Mouse (Mus musculus) hindbrain, embryonic 15.5 days (tissue): ENCODE measurements around the gene Ap1m1. TPM values are rescaled to one million over a fixed set of nuclear protein-coding genes. Genes with fewer than 3 reads are reported as not detected.
A peak's percentile ranks its signal among the peaks of the same experiment; 100 is the strongest.

Source experiments
- ATAC-seq: fragments of 200-750 bp; cut with Nextera tagmentation; 2 replicates; pipeline ENCODE4 v1.8.0; 2017; ENCODE audit warnings: low read depth, moderate number of reproducible peaks, moderate TSS enrichment; ENCODE audit not compliant: low FRiP score
- H3K27ac ChIP-seq: fragments of 300-500 bp; sonication (generic); replicated peaks from 2 replicates; pipeline ENCODE4 v1.5.1; 2015; ENCODE audit warnings: mild to moderate bottlenecking, inconsistent platforms
- H3K27me3 ChIP-seq: fragments of 300-500 bp; sonication (generic); 2 replicates; pipeline ENCODE4 v1.6.1; 2015; ENCODE audit warnings: control low read depth, inconsistent platforms
- H3K36me3 ChIP-seq: fragments of 300-500 bp; sonication (generic); 2 replicates; pipeline ENCODE4 v1.6.1; 2015; ENCODE audit warnings: control low read depth, inconsistent platforms
- H3K4me1 ChIP-seq: fragments of 300-500 bp; sonication (generic); replicated peaks from 2 replicates; pipeline ENCODE4 v1.6.1; 2015; ENCODE audit warnings: control low read depth, inconsistent platforms
- H3K4me2 ChIP-seq: fragments of 300-500 bp; sonication (generic); 2 replicates; pipeline ENCODE4 v1.6.1; 2015; ENCODE audit warnings: moderate library complexity, mild to moderate bottlenecking, inconsistent platforms
- H3K4me3 ChIP-seq: fragments of 300-500 bp; sonication (generic); 2 replicates; pipeline ENCODE4 v1.5.1; 2015; ENCODE audit warnings: mild to moderate bottlenecking, inconsistent platforms
- H3K9ac ChIP-seq: fragments of 300-500 bp; sonication (generic); 2 replicates; pipeline ENCODE4 v1.6.1; 2015; ENCODE audit warnings: inconsistent platforms
- H3K9me3 ChIP-seq: fragments of 300-500 bp; sonication (generic); 2 replicates; pipeline ENCODE4 v1.6.1; 2016; ENCODE audit warnings: control low read depth, inconsistent platforms
- WGBS: fragments of 180-500 bp; shearing (Covaris S2); methylation state at CpG from one replicate; pipeline ENCODE4 v1.1.7; 2015; 5-methylcytosine and 5-hydroxymethylcytosine counted together
- polyA plus RNA-seq: library from polyadenylated mRNA; unstranded; fragments of >200 nt; fragmentation: Nextera tagmentation; extraction: Ambion mirVana; gene quantifications from 2 replicates; pipeline ENCODE4 v1.2.1, GENCODE M21; 2015

The Ap1m1 gene
- polyA plus RNA-seq, 1 experiment from 2014 or later, result 278 TPM

DNA sequence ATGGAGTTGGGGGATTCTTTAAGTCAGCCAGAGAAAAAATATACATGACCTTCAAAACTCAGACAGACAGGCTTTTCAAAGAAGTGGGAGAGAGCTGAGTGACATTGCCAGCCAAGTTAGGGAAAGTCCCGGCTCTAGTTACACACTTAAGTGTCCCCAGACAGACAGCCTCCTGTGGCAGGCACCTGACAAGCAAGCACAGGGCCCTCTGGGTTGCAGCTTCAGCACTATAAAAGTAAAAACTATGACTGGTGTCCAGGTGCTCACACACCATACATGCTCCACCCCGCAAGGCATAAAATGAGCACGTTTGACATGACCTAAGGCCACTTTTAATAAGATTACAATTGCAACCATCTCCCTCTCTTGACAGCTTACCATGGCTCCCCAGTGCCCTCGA is 20.8 kb downstream of the Ap1m1 start:
- H3K9me3 ChIP-seq, result no peaks in the 10 kb centered on the region
- H3K4me1 ChIP-seq, result no peaks in the 10 kb centered on the region
- H3K27ac ChIP-seq, result no peak overlapping the region
- no peak; the same call in 1 of the 2 replicates for ATAC-seq
- no peak overlapping the region for H3K9ac ChIP-seq
- H3K4me2 ChIP-seq, result no peak overlapping the region
- H3K4me3 ChIP-seq, result no peak overlapping the region
- 57% methylated on average over 4 of the region's 4 CpGs for WGBS
- no peaks in the 10 kb centered on the region; the same call in 1 of the 2 replicates for H3K36me3 ChIP-seq
- H3K27me3 ChIP-seq, result no peaks in the 10 kb centered on the region

DNA sequence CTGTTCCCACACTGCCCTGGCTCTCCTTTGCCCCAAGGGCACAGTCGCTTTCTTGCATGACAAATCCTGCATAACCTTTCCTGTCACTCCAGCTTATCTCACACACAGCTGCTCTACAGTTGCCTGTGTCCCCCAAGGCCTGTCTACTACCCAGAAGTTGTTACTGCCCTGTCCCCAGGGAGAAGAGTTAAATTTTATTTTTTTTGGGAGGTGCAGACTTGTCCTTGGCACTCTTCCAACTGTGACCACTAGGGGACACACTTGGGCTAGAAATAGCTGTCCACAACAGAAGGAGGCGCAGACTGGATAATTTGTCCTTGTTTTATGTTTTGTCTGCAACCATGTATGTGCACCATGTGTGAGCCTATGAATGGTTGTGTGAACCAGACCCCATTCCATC is 21.2 kb downstream of the Ap1m1 start:
- Histone ChIP-seq H3K27me3 (no peaks in the 10 kb centered on the region), H3K4me2 (no peak overlapping the region), H3K36me3 (no peaks in the 10 kb centered on the region), H3K27ac (no peak overlapping the region), H3K9ac (no peak overlapping the region), H3K4me3 (no peak overlapping the region), H3K4me1 (no peaks in the 10 kb centered on the region), H3K9me3 (no peaks in the 10 kb centered on the region)
- 33% methylated on average over 2 of the region's 2 CpGs for WGBS
- ATAC-seq, result peak; percentile 51

DNA sequence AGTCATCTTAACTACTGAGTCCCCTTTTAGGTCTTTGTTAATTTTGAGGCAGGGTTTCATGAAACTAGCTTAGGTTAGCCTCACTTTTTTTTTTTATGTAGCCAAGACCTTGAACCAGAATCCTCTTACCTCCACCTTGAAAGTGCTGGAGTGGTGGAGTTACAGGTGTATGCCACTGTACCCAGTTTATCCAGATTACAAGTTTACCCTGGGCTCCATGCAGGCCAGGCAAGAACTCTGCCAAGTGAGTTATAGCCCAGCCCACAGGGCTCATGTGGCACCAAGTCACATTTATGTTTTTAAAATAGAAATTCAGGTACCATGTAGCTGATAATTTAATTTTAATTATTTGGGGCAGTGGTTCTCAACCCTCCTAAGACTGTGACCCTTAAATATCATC is 21.6 kb downstream of the Ap1m1 start:
- no peak overlapping the region for H3K4me2 ChIP-seq
- ATAC-seq, result no peak
- no peak overlapping the region for H3K9ac ChIP-seq
- H3K27ac ChIP-seq, result no peak overlapping the region
- no peak overlapping the region for H3K4me3 ChIP-seq
- H3K36me3 ChIP-seq, result no peaks in the 10 kb centered on the region
- no peaks in the 10 kb centered on the region for H3K27me3 ChIP-seq
- no peaks in the 10 kb centered on the region for H3K9me3 ChIP-seq
- no peaks in the 10 kb centered on the region for H3K4me1 ChIP-seq

DNA sequence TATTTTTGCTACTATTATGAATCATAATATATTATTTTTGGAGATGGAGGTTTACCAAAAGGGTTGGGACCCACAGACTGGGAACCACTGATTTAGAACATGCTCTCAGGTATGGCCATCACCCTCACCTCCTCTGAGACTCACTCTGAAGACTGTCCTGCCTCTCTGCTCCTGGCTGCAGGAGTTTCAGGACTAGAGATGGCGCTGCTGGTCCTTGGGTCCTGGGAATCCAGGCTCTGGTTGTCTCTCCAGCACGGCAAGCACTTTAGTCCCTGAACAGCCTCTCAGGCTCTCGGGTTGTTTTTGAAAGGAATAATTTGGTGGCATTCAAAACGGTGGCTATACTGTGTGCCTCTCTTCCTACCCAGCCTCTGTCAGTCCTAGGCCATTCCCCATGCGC is 22.1 kb downstream of the Ap1m1 start:
- Histone ChIP-seq H3K36me3 (no peaks in the 10 kb centered on the region), H3K27me3 (no peaks in the 10 kb centered on the region), H3K27ac (no peak overlapping the region), H3K9me3 (no peaks in the 10 kb centered on the region), H3K4me1 (no peaks in the 10 kb centered on the region), H3K4me2 (no peak overlapping the region), H3K9ac (no peak overlapping the region), H3K4me3 (no peak overlapping the region)
- 54% methylated on average over 5 of the region's 5 CpGs for WGBS
- ATAC-seq, result no peak

DNA sequence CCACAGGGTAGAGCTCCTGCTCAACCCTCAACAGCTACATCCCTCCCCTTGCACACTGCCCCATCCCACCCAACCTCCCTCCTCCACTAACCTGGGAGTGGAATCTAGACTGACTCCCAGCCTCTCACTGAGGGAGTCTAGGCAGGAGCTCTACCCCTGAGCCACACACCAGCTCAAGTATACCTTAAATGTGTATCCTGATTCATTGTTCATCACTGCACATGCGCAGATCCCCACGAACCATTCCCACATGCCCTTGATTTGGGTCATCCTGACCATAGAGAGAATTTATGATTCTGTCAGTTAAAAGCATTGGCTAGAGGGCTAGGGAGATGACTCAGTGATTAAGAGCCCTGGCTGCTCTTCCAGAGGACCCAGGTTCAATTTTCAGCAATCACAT is 22.9 kb downstream of the Ap1m1 start:
- Histone ChIP-seq H3K4me1 (no peaks in the 10 kb centered on the region), H3K4me3 (no peak overlapping the region), H3K27me3 (no peaks in the 10 kb centered on the region), H3K36me3 (no peaks in the 10 kb centered on the region), H3K9me3 (no peaks in the 10 kb centered on the region), H3K4me2 (no peak overlapping the region), H3K9ac (no peak overlapping the region), H3K27ac (no peak overlapping the region)
- no peak for ATAC-seq
- 95% methylated on average over 2 of the region's 2 CpGs for WGBS

DNA sequence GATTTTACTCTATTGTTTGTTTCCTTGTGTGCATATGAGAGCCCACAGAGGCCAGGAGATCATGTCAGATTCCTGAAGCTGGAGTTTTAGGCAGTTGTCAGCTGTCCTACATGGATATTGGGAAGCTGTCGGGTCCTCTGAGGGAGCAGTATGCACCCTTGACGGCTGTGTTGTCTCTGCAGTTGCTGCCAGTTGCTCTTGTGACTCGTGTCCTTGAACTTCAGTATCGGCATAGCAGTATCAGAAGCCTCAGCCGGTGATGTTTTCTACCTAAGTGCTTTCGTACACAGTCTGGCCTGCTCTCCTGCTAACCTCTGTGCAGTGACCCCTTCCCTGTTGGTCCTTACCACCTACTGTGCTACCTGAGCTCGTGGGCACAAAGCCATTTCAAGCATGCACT is 23.6 kb downstream of the Ap1m1 start:
- Histone ChIP-seq H3K36me3 (no peaks in the 10 kb centered on the region), H3K4me1 (no peaks in the 10 kb centered on the region), H3K27ac (no peak overlapping the region), H3K4me2 (no peak overlapping the region), H3K9ac (no peak overlapping the region), H3K4me3 (no peak overlapping the region), H3K9me3 (no peaks in the 10 kb centered on the region), H3K27me3 (no peaks in the 10 kb centered on the region)
- ATAC-seq, result no peak
- 73% methylated on average over 7 of the region's 7 CpGs for WGBS

DNA sequence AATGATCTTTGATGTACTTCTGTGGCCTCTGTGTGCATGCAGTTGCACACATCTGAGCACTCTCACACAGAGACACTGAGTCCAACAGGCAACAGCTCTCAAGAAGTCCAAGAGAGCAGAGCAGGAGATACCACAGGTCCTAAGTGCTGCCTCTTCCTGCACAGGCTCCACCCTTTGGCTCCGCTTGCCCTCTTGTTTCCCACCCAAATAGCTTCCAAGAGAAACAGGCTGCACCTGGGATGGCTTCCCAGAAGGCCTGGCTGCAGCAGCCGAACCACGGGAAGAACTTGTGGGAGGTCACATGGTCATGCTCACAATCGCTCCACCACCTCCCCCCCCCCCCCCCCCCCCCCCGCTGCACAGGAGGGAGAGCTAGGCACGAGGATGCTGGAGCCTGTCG is 25.5 kb downstream of the Ap1m1 start:
- Histone ChIP-seq H3K4me1 (no peaks in the 10 kb centered on the region), H3K4me2 (no peak overlapping the region), H3K36me3 (no peaks in the 10 kb centered on the region), H3K9ac (no peak overlapping the region), H3K9me3 (no peaks in the 10 kb centered on the region), H3K4me3 (no peak overlapping the region), H3K27me3 (no peaks in the 10 kb centered on the region), H3K27ac (no peak overlapping the region)
- WGBS, result 66% methylated on average over 5 of the region's 7 CpGs
- no peak for ATAC-seq

DNA sequence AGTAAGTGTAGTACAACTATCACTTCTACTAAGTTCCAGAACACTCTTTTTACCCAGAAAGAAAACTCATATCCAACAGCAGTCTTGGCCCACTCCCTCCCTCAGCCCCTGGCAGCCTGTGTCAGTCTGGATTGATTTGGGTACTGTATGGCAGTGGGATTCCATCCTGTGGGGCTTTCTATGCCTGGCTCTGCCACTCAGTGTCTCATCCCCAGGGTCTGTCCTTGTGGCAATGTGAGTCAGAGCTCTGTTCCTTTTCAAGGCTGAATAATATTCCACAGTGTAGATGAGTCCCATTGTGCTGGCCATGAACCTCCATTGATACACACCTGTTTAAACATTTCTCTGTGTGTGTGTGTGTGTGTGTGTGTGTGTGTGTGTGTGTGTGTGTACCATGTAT is 26.9 kb downstream of the Ap1m1 start:
- no peaks in the 10 kb centered on the region for H3K36me3 ChIP-seq
- no peak for ATAC-seq
- no peaks in the 10 kb centered on the region for H3K9me3 ChIP-seq
- H3K4me2 ChIP-seq, result no peak overlapping the region
- no peak overlapping the region for H3K9ac ChIP-seq
- H3K4me3 ChIP-seq, result no peak overlapping the region
- no peak overlapping the region for H3K27ac ChIP-seq
- H3K4me1 ChIP-seq, result no peaks in the 10 kb centered on the region
- no peaks in the 10 kb centered on the region for H3K27me3 ChIP-seq

DNA sequence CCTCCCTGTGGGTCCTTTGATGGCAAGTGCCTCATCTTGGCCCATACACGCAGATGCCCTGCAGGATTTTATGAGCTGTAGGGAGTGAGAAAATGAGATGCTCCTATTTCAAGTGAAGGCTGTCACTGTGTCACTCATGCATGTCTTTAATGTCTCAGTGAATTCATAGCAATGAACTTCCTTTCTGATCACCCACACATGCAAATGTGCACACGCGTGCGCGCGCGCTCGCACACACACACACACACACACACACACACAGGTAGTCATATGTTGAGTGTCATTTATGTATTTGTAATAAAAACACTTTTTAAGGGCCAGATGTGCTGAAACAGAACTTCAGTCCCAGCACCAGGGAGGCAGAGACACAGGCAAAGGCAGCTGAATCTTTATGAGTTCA is 27.3 kb downstream of the Ap1m1 start:
- Histone ChIP-seq H3K27me3 (no peaks in the 10 kb centered on the region), H3K4me1 (no peaks in the 10 kb centered on the region), H3K9me3 (no peaks in the 10 kb centered on the region), H3K36me3 (no peaks in the 10 kb centered on the region), H3K4me2 (no peak overlapping the region), H3K27ac (no peak overlapping the region), H3K9ac (no peak overlapping the region), H3K4me3 (no peak overlapping the region)
- 98% methylated on average over 8 of the region's 8 CpGs for WGBS
- ATAC-seq, result no peak

DNA sequence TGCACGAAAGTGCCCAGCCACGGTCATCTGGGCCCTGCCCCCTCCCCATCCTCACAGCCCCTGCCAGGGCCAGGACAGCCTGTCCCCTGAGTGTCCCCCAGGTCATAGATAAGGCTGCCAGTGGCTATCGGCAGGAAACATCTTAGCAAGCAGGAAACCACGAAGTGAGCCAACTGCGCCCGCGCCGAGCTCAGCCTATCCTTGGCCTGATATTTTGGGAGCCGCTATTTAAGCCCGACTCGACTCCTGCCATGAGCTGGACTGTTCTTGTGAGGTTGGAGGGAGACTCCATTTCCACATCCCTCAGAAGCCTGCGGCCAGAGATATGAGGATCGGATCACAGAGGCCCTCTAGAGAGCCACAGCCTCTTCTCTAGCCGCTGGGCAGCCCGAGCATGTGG is 28.5 kb downstream of the Ap1m1 start:
- H3K27me3 ChIP-seq, result no peaks in the 10 kb centered on the region
- no peak for ATAC-seq
- H3K9ac ChIP-seq, result no peak overlapping the region
- 92% methylated on average over 15 of the region's 15 CpGs for WGBS
- H3K4me1 ChIP-seq, result no peaks in the 10 kb centered on the region
- H3K4me3 ChIP-seq, result no peak overlapping the region
- H3K36me3 ChIP-seq, result no peaks in the 10 kb centered on the region
- H3K9me3 ChIP-seq, result no peaks in the 10 kb centered on the region
- H3K27ac ChIP-seq, result peak overlapping the region; percentile 39; the same call in 1 of the 2 replicates
- no peak overlapping the region for H3K4me2 ChIP-seq

DNA sequence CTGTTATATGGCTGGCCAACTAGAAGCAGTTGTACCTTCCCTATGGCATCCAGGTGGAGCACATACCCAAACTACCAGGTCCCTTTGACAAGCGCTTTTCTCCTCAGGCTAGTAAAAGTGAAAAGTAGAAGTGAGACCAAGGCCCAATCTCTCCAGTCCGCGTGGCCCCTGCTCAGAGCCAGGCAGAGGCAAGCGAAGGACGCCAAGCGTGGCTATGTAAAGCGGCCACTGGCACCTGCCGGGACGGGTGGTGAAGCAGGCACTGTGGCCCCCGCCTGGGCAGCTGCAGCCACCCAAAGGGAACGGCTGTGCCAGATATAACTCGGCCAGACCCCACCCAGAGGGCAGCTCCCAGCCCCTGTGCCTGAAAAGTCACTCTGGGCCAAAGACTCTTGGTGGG is 30.8 kb downstream of the Ap1m1 start:
- WGBS, result 90% methylated on average over 12 of the region's 12 CpGs
- Histone ChIP-seq H3K27me3 (no peaks in the 10 kb centered on the region), H3K9ac (no peak overlapping the region), H3K4me3 (no peak overlapping the region), H3K9me3 (no peaks in the 10 kb centered on the region), H3K27ac (no peak overlapping the region), H3K4me2 (no peak overlapping the region), H3K36me3 (no peaks in the 10 kb centered on the region), H3K4me1 (no peaks in the 10 kb centered on the region)
- no peak for ATAC-seq

DNA sequence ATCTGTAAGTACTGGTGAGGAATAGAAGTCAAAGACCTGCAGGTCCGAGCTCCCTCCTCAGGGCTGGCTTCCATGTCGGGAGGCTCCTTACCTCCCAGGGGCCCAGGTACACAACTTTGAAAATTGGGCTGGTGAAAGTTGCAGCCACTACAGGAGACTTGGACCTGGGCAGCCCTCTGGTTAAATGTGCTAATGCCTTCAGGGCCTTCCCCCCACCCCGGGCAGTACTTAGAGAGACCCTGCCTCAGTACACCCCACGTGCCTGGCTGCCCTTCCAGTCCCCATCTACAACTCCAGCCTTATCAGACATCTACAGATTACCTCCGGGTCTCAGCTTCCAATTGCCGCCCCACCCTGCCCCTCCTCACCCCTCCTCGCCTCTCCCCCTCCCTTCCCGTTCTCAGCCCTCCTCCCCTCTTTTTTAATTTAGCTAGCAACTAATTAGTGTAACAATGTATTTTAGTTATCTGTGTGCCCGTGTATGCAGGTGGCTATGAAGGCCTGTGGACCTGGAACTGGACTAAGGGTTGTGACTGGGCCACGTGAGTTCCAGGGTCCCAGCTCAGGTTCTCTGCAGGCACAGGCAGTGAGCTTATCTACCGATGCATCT is 31.3 kb downstream of the Ap1m1 start:
- Histone ChIP-seq H3K36me3 (no peaks in the 10 kb centered on the region), H3K9me3 (no peaks in the 10 kb centered on the region), H3K9ac (no peak overlapping the region), H3K27me3 (no peaks in the 10 kb centered on the region), H3K4me1 (no peaks in the 10 kb centered on the region), H3K4me2 (no peak overlapping the region), H3K27ac (no peak overlapping the region), H3K4me3 (no peak overlapping the region)
- 80% methylated on average over 11 of the region's 11 CpGs for WGBS
- no peak for ATAC-seq

DNA sequence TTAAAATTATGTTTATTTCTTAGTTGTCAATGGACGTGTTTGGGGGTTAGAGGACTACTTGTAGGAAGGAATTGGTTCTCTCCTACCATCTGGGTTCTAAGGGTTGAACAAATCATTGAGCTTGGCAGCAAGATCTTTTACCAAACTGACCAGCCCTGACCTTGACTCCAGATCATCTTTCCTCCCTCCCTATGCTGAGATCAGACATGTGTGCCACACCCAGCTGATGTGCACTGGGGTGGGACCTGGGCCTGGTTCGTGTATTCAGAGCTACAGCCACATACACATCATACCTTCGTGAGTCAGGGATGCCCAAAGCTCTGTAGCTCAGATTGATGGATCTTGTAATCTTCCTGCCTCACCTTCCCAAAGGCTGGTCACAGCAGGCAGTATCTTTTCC is 31.9 kb downstream of the Ap1m1 start:
- H3K9ac ChIP-seq, result no peak overlapping the region
- H3K4me1 ChIP-seq, result no peaks in the 10 kb centered on the region
- H3K9me3 ChIP-seq, result no peaks in the 10 kb centered on the region
- ATAC-seq, result no peak
- H3K36me3 ChIP-seq, result no peaks in the 10 kb centered on the region
- H3K27me3 ChIP-seq, result no peaks in the 10 kb centered on the region
- 72% methylated on average over 3 of the region's 3 CpGs for WGBS
- H3K27ac ChIP-seq, result no peak overlapping the region
- no peak overlapping the region for H3K4me2 ChIP-seq
- H3K4me3 ChIP-seq, result no peak overlapping the region
